Mouse (Mus musculus): ENCODE measurements around the gene Uvrag. TPM values are rescaled to one million over a fixed set of nuclear protein-coding genes. Genes with fewer than 3 reads are reported as not detected.
A peak's percentile ranks its signal among the peaks of the same experiment; 100 is the strongest.

The Uvrag gene
- polyA plus RNA-seq, 1 experiment from 2014 or later = 18.2 TPM

- H3K4me2 ChIP-seq (ENCODE audit: low read depth, low read length) = no peak overlapping the region
- H3K36me3 ChIP-seq (ENCODE audit: control insufficient read depth, insufficient read depth, low read length) = peaks cover 14% of the 10 kb centered on the region
- no peaks in the 10 kb centered on the region for H3K27me3 ChIP-seq (replicated peaks; ENCODE audit: control insufficient read depth, insufficient read depth, low read length)
- H3K9me3 ChIP-seq (ENCODE audit: control insufficient read depth, low read length) = no peaks in the 10 kb centered on the region
- H3K4me1 ChIP-seq (ENCODE audit: control insufficient read depth, insufficient read depth, low read length) = peaks cover 11% of the 10 kb centered on the region; the same call in 1 of the 2 replicates
- peak; percentile 48 for DNase-seq (ENCODE audit: low spot score)
- peak; percentile 74; the same call in 1 of the 2 replicates for ATAC-seq (ENCODE audit: low read depth)
- H3K27ac ChIP-seq (replicated peaks; ENCODE audit: low read depth, low read length) = peak overlapping the region; percentile 39; the same call in 1 of the 2 replicates
- no peak overlapping the region for H3K4me3 ChIP-seq (ENCODE audit: low read depth, low read length)
- H3K9ac ChIP-seq (ENCODE audit: low read depth, low read length) = no peak overlapping the region
- 29% methylated on average over 11 of the region's 11 CpGs for WGBS
Measured at GRCm38 (mm10) chr7:99101767-99102593, 39.0 kb downstream of the Uvrag start.

GRCm38 (mm10) chr7:99101076-99101475 is 39.9 kb downstream of the Uvrag start:
- DNase-seq (ENCODE audit: low spot score) (no peak), ATAC-seq (ENCODE audit: low read depth) (no peak)
- H3K4me3 ChIP-seq (ENCODE audit: low read depth, low read length) = no peak overlapping the region
- no peaks in the 10 kb centered on the region for H3K27me3 ChIP-seq (replicated peaks; ENCODE audit: control insufficient read depth, insufficient read depth, low read length)
- peaks cover 14% of the 10 kb centered on the region for H3K36me3 ChIP-seq (ENCODE audit: control insufficient read depth, insufficient read depth, low read length)
- H3K9me3 ChIP-seq (ENCODE audit: control insufficient read depth, low read length) = no peaks in the 10 kb centered on the region
- H3K4me2 ChIP-seq (ENCODE audit: low read depth, low read length) = no peak overlapping the region
- 51% methylated on average over 2 of the region's 2 CpGs for WGBS
- no peak overlapping the region for H3K27ac ChIP-seq (replicated peaks; ENCODE audit: low read depth, low read length)
- H3K4me1 ChIP-seq (ENCODE audit: control insufficient read depth, insufficient read depth, low read length) = peaks cover 5% of the 10 kb centered on the region; the same call in 1 of the 2 replicates
- no peak overlapping the region for H3K9ac ChIP-seq (ENCODE audit: low read depth, low read length)

GRCm38 (mm10) chr7:99100573-99100972 is 40.4 kb downstream of the Uvrag start:
- no peak for ATAC-seq (ENCODE audit: low read depth)
- Histone ChIP-seq H3K4me3 (ENCODE audit: low read depth, low read length) (no peak overlapping the region), H3K4me1 (ENCODE audit: control insufficient read depth, insufficient read depth, low read length) (peaks cover 5% of the 10 kb centered on the region; the same call in 1 of the 2 replicates), H3K9me3 (ENCODE audit: control insufficient read depth, low read length) (no peaks in the 10 kb centered on the region), H3K36me3 (ENCODE audit: control insufficient read depth, insufficient read depth, low read length) (peaks cover 14% of the 10 kb centered on the region), H3K27ac (replicated peaks; ENCODE audit: low read depth, low read length) (no peak overlapping the region), H3K27me3 (replicated peaks; ENCODE audit: control insufficient read depth, insufficient read depth, low read length) (no peaks in the 10 kb centered on the region), H3K9ac (ENCODE audit: low read depth, low read length) (no peak overlapping the region), H3K4me2 (ENCODE audit: low read depth, low read length) (no peak overlapping the region)
- WGBS = 79% methylated on average over 8 of the region's 8 CpGs
- no peak for DNase-seq (ENCODE audit: low spot score)

- Histone ChIP-seq H3K27me3 (replicated peaks; ENCODE audit: control insufficient read depth, insufficient read depth, low read length) (no peaks in the 10 kb centered on the region), H3K9me3 (ENCODE audit: control insufficient read depth, low read length) (no peaks in the 10 kb centered on the region), H3K27ac (replicated peaks; ENCODE audit: low read depth, low read length) (no peak overlapping the region), H3K9ac (ENCODE audit: low read depth, low read length) (no peak overlapping the region), H3K4me1 (ENCODE audit: control insufficient read depth, insufficient read depth, low read length) (peaks cover 5% of the 10 kb centered on the region; the same call in 1 of the 2 replicates), H3K4me2 (ENCODE audit: low read depth, low read length) (no peak overlapping the region), H3K36me3 (ENCODE audit: control insufficient read depth, insufficient read depth, low read length) (peaks cover 16% of the 10 kb centered on the region), H3K4me3 (ENCODE audit: low read depth, low read length) (no peak overlapping the region)
- whole genome bisulfite sequencing = 78% methylated on average over 9 of the region's 9 CpGs
- ATAC-seq (ENCODE audit: low read depth) (no peak), DNase-seq (ENCODE audit: low spot score) (no peak)
Measured at GRCm38 (mm10) chr7:99100087-99100486, 40.9 kb downstream of the Uvrag start.

GRCm38 (mm10) chr7:99097781-99098180 is 43.2 kb downstream of the Uvrag start:
- H3K4me2 ChIP-seq (ENCODE audit: low read depth, low read length) = no peak overlapping the region
- no peak overlapping the region for H3K9ac ChIP-seq (ENCODE audit: low read depth, low read length)
- H3K27me3 ChIP-seq (replicated peaks; ENCODE audit: control insufficient read depth, insufficient read depth, low read length) = no peaks in the 10 kb centered on the region
- WGBS = 85% methylated on average over 7 of the region's 7 CpGs
- peaks cover 19% of the 10 kb centered on the region for H3K36me3 ChIP-seq (ENCODE audit: control insufficient read depth, insufficient read depth, low read length)
- peaks cover 5% of the 10 kb centered on the region; the same call in 1 of the 2 replicates for H3K4me1 ChIP-seq (ENCODE audit: control insufficient read depth, insufficient read depth, low read length)
- no peak for ATAC-seq (ENCODE audit: low read depth)
- no peak overlapping the region for H3K4me3 ChIP-seq (ENCODE audit: low read depth, low read length)
- no peak overlapping the region for H3K27ac ChIP-seq (replicated peaks; ENCODE audit: low read depth, low read length)
- no peak for DNase-seq (ENCODE audit: low spot score)
- no peaks in the 10 kb centered on the region for H3K9me3 ChIP-seq (ENCODE audit: control insufficient read depth, low read length)

GRCm38 (mm10) chr7:99097128-99097527 is 43.8 kb downstream of the Uvrag start:
- H3K27me3 ChIP-seq (replicated peaks; ENCODE audit: control insufficient read depth, insufficient read depth, low read length) = no peaks in the 10 kb centered on the region
- no peak overlapping the region for H3K9ac ChIP-seq (ENCODE audit: low read depth, low read length)
- H3K36me3 ChIP-seq (ENCODE audit: control insufficient read depth, insufficient read depth, low read length) = peaks cover 19% of the 10 kb centered on the region
- 87% methylated on average over 2 of the region's 2 CpGs for WGBS
- ATAC-seq (ENCODE audit: low read depth) (no peak), DNase-seq (ENCODE audit: low spot score) (no peak)
- H3K4me3 ChIP-seq (ENCODE audit: low read depth, low read length) = no peak overlapping the region
- no peak overlapping the region for H3K27ac ChIP-seq (replicated peaks; ENCODE audit: low read depth, low read length)
- peaks cover 4% of the 10 kb centered on the region; the same call in 1 of the 2 replicates for H3K4me1 ChIP-seq (ENCODE audit: control insufficient read depth, insufficient read depth, low read length)
- no peak overlapping the region for H3K4me2 ChIP-seq (ENCODE audit: low read depth, low read length)
- no peaks in the 10 kb centered on the region for H3K9me3 ChIP-seq (ENCODE audit: control insufficient read depth, low read length)

GRCm38 (mm10) chr7:99095191-99095590 is 45.8 kb downstream of the Uvrag start:
- H3K9ac ChIP-seq (ENCODE audit: low read depth, low read length) = no peak overlapping the region
- H3K4me2 ChIP-seq (ENCODE audit: low read depth, low read length) = no peak overlapping the region
- no peak overlapping the region for H3K4me3 ChIP-seq (ENCODE audit: low read depth, low read length)
- DNase-seq (ENCODE audit: low spot score) = no peak
- H3K9me3 ChIP-seq (ENCODE audit: control insufficient read depth, low read length) = no peaks in the 10 kb centered on the region
- no peaks in the 10 kb centered on the region for H3K27me3 ChIP-seq (replicated peaks; ENCODE audit: control insufficient read depth, insufficient read depth, low read length)
- H3K36me3 ChIP-seq (ENCODE audit: control insufficient read depth, insufficient read depth, low read length) = peaks cover 19% of the 10 kb centered on the region
- H3K27ac ChIP-seq (replicated peaks; ENCODE audit: low read depth, low read length) = no peak overlapping the region
- WGBS = 63% methylated on average over 4 of the region's 4 CpGs
- H3K4me1 ChIP-seq (ENCODE audit: control insufficient read depth, insufficient read depth, low read length) = no peaks in the 10 kb centered on the region
- ATAC-seq (ENCODE audit: low read depth) = no peak

- ATAC-seq (ENCODE audit: low read depth) (no peak), DNase-seq (ENCODE audit: low spot score) (no peak)
- 92% methylated on average over 3 of the region's 3 CpGs for WGBS
- Histone ChIP-seq H3K36me3 (ENCODE audit: control insufficient read depth, insufficient read depth, low read length) (peaks cover 19% of the 10 kb centered on the region), H3K4me1 (ENCODE audit: control insufficient read depth, insufficient read depth, low read length) (no peaks in the 10 kb centered on the region), H3K27ac (replicated peaks; ENCODE audit: low read depth, low read length) (no peak overlapping the region), H3K4me3 (ENCODE audit: low read depth, low read length) (no peak overlapping the region), H3K9ac (ENCODE audit: low read depth, low read length) (no peak overlapping the region), H3K9me3 (ENCODE audit: control insufficient read depth, low read length) (no peaks in the 10 kb centered on the region), H3K27me3 (replicated peaks; ENCODE audit: control insufficient read depth, insufficient read depth, low read length) (no peaks in the 10 kb centered on the region), H3K4me2 (ENCODE audit: low read depth, low read length) (no peak overlapping the region)
Measured at GRCm38 (mm10) chr7:99094336-99094735, 46.6 kb downstream of the Uvrag start.
